Mouse (Mus musculus) cortical plate, adult 2 months (tissue): ENCODE results near the gene Fbxl13.

Experiments
- CTCF ChIP-seq: fragments of 200-500 bp; IDR thresholded peaks from 2 replicates; pipeline ENCODE4 v1.5.1; 2011; ENCODE audit warnings: mild to moderate bottlenecking, control low read depth, low read length; ENCODE audit not compliant: insufficient read depth; ENCODE audit errors: extremely low read depth
- POLR2A ChIP-seq: fragments of 200-500 bp; IDR thresholded peaks from 2 replicates; pipeline ENCODE4 v1.6.1; 2011; ENCODE audit warnings: mild to moderate bottlenecking, low read length, control low read depth; ENCODE audit not compliant: insufficient read depth; ENCODE audit errors: extremely low read depth

DNA sequence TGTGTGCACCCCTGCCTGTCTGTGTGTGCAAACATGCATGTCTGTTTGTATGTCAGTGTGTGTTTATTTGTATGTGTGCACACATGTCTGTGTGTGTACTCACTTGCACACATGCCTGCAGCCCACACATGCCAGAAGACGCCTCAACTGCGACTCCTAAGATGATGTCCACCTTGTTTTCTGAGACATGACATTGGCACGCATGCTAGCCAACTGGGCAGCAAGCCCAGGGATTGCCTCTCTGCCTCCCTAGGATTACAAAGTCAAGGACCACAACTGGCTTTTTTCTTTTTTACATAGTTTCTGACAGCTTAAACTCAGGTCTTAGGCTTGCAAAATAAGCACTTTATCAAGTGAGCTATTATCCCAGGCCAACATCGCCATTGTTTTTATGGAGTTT, 99.6 kb downstream of the Fbxl13 start:
- no peak for TF ChIP-seq POLR2A
- TF ChIP-seq CTCF: no peak
